Mouse (Mus musculus) brain, embryonic 14.5 days (tissue): ENCODE data around the gene Dixdc1.

Experiments used
- CTCF ChIP-seq: fragments of 200-500 bp; IDR thresholded peaks from 2 replicates; pipeline ENCODE4 v1.5.1; 2012; ENCODE audit warnings: inconsistent platforms, mild to moderate bottlenecking, moderate library complexity, borderline replicate concordance; ENCODE audit not compliant: insufficient read depth, insufficient read length; ENCODE audit errors: extremely low read depth
- POLR2A ChIP-seq: fragments of 200-500 bp; IDR thresholded peaks from 2 replicates; pipeline ENCODE4 v1.6.1; 2012; ENCODE audit warnings: mild to moderate bottlenecking, inconsistent platforms, borderline replicate concordance; ENCODE audit not compliant: poor library complexity, insufficient read depth, insufficient read length, severe bottlenecking; ENCODE audit errors: extremely low read depth

DNA sequence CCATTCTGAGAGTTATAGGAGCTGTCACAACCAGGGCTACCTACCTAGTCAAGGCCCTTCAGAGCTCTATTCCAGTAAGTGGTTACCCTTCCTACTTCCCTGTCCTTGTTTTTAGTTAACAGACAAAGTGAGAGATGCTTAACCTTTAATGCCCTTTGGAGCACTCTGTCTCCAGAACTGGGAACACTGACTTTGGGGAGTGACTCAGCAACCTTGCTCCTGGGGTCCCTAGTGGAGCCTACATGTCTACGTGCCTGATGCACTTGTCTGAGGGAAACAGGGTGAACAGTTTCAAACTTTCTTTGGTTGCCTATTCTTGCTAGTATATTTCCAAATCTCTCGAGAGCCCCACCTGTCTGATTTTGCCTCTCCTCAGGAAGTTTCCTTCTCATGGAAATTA is 3.4 kb upstream of the Dixdc1 start:
- TF ChIP-seq POLR2A (no peak), CTCF (no peak)
